Mouse (Mus musculus) layer of hippocampus, postnatal 36 days (tissue): ENCODE measurements around the gene Efna5. TPM values are rescaled to one million over a fixed set of nuclear protein-coding genes. Genes with fewer than 3 reads are reported as not detected.

ENCODE experiments used
- DNase-seq, 2 experiments: peaks; one replicate each; pipeline ENCODE4 v3.0.0; 2022
- total RNA-seq, 2 experiments: library from RNA; stranded (reverse); gene quantifications; 2 replicates each; pipeline ENCODE4 v1.2.3; 2021

Gene Efna5
- total RNA-seq, 2 experiments from 2014 or later, result 5.2 to 7.2 TPM

GRCm38 (mm10) chr17:62746827-62747226 is 134.3 kb downstream of the Efna5 start:
- DNase-seq, result no peak

- no peak for DNase-seq
These were observed 135.8 kb downstream of the Efna5 start for GRCm38 (mm10) chr17:62745286-62745685.

- DNase-seq, result no peak
These were observed 136.9 kb downstream of the Efna5 start for GRCm38 (mm10) chr17:62744239-62744638.

GRCm38 (mm10) chr17:62741702-62742101 is 139.4 kb downstream of the Efna5 start:
- DNase-seq, result no peak

- DNase-seq, result no peak
These were observed 140.1 kb downstream of the Efna5 start for GRCm38 (mm10) chr17:62741020-62741419.

- no peak for DNase-seq
These were observed 141.1 kb downstream of the Efna5 start for GRCm38 (mm10) chr17:62739993-62740392.

GRCm38 (mm10) chr17:62737404-62737803 is 143.7 kb downstream of the Efna5 start:
- DNase-seq, result no peak

GRCm38 (mm10) chr17:62735943-62736342 is 145.2 kb downstream of the Efna5 start:
- DNase-seq, result no peak

- DNase-seq, result no peak
These were observed 146.2 kb downstream of the Efna5 start for GRCm38 (mm10) chr17:62734901-62735300.

- no peak for DNase-seq
These were observed 147.1 kb downstream of the Efna5 start for GRCm38 (mm10) chr17:62734067-62734466.

GRCm38 (mm10) chr17:62729754-62730470 is 151.2 kb downstream of the Efna5 start:
- no peak for DNase-seq

- DNase-seq, result no peak
These were observed 152.8 kb downstream of the Efna5 start for GRCm38 (mm10) chr17:62728142-62728917.

- DNase-seq, result no peak
These were observed 155.0 kb downstream of the Efna5 start for GRCm38 (mm10) chr17:62726102-62726501.

- DNase-seq, result no peak
These were observed 158.2 kb downstream of the Efna5 start for GRCm38 (mm10) chr17:62722962-62723361.

GRCm38 (mm10) chr17:62721595-62721994 is 159.5 kb downstream of the Efna5 start:
- no peak for DNase-seq

- DNase-seq, result peak; percentile 3 to 7
These were observed 160.2 kb downstream of the Efna5 start for GRCm38 (mm10) chr17:62720740-62721450.

- no peak for DNase-seq
These were observed 163.5 kb downstream of the Efna5 start for GRCm38 (mm10) chr17:62717426-62718131.

GRCm38 (mm10) chr17:62713455-62713854 is 167.7 kb downstream of the Efna5 start:
- DNase-seq, result no peak

- DNase-seq, result no peak
These were observed 174.7 kb downstream of the Efna5 start for GRCm38 (mm10) chr17:62706418-62706817.

GRCm38 (mm10) chr17:62702020-62702814 is 178.9 kb downstream of the Efna5 start:
- no peak for DNase-seq

GRCm38 (mm10) chr17:62700791-62701602 is 180.1 kb downstream of the Efna5 start:
- no peak for DNase-seq
